Mouse (Mus musculus) heart, embryonic 11.5 days (tissue): ENCODE data around the gene Cstad. TPM values are rescaled to one million over a fixed set of nuclear protein-coding genes. Genes with fewer than 3 reads are reported as not detected.

ENCODE experiments used
- ATAC-seq: fragments of 200-750 bp; cut with Nextera tagmentation; replicated peaks from 2 replicates; pipeline ENCODE4 v1.8.0; 2017; ENCODE audit warnings: moderate library complexity; ENCODE audit not compliant: insufficient number of reproducible peaks, low FRiP score, low TSS enrichment
- H3K27ac ChIP-seq: fragments of 300-500 bp; sonication (generic); 2 replicates; pipeline ENCODE4 v1.5.1; 2014; ENCODE audit warnings: mild to moderate bottlenecking, low read depth, low read length
- H3K27me3 ChIP-seq: fragments of 300-500 bp; sonication (generic); 2 replicates; pipeline ENCODE4 v1.6.1; 2014; ENCODE audit warnings: mild to moderate bottlenecking, low read length, mixed read lengths; ENCODE audit not compliant: control insufficient read depth, insufficient read depth
- H3K36me3 ChIP-seq: fragments of 300-500 bp; sonication (generic); 2 replicates; pipeline ENCODE4 v1.6.1; 2014; ENCODE audit warnings: mild to moderate bottlenecking, low read length, moderate library complexity, mixed read lengths; ENCODE audit not compliant: control insufficient read depth, insufficient read depth
- H3K4me1 ChIP-seq: fragments of 300-500 bp; sonication (generic); 2 replicates; pipeline ENCODE4 v1.6.1; 2014; ENCODE audit warnings: low read length; ENCODE audit not compliant: control insufficient read depth, insufficient read depth
- H3K4me2 ChIP-seq: fragments of 300-500 bp; sonication (generic); 2 replicates; pipeline ENCODE4 v1.6.1; 2014; ENCODE audit warnings: mild to moderate bottlenecking, moderate library complexity
- H3K4me3 ChIP-seq: fragments of 300-500 bp; sonication (generic); 2 replicates; pipeline ENCODE4 v1.5.1; 2014; ENCODE audit warnings: low read depth, low read length
- H3K9ac ChIP-seq: fragments of 300-500 bp; sonication (generic); 2 replicates; pipeline ENCODE4 v1.6.1; 2014; ENCODE audit warnings: mild to moderate bottlenecking, low read depth, low read length, moderate library complexity
- H3K9me3 ChIP-seq: fragments of 300-500 bp; sonication (generic); replicated peaks from 2 replicates; pipeline ENCODE4 v1.6.1; 2016; ENCODE audit warnings: low read length; ENCODE audit not compliant: control insufficient read depth
- WGBS: fragments of 180-500 bp; shearing (Covaris S2); extraction: QIAGEN DNeasy Blood & Tissue Kit; methylation state at CpG from one replicate; pipeline ENCODE4 v1.1.7; 2014; ENCODE audit not compliant: insufficient replicate concordance; 5-methylcytosine and 5-hydroxymethylcytosine counted together
- polyA plus RNA-seq: library from polyadenylated mRNA; unstranded; fragments of >200 nt; fragmentation: Nextera tagmentation; extraction: Ambion mirVana; gene quantifications from 2 replicates; pipeline ENCODE4 v1.2.1, GENCODE M21; 2014

The Cstad gene
- polyA plus RNA-seq, 1 experiment from 2014 or later: 2.4 TPM

GRCm38 (mm10) chr2:30627338-30627737, 32.5 kb downstream of the Cstad start:
- Histone ChIP-seq H3K36me3 (no peaks in the 10 kb centered on the region), H3K4me1 (0 out of 2 replicates have a peak, but pooled peaks cover 2% of the 10 kb centered on the region), H3K27me3 (no peaks in the 10 kb centered on the region), H3K9ac (no peak overlapping the region), H3K9me3 (no peaks in the 10 kb centered on the region), H3K4me3 (no peak overlapping the region), H3K4me2 (no peak overlapping the region), H3K27ac (no peak overlapping the region)
- WGBS: 85% methylated on average over 3 of the region's 3 CpGs
- no peak for ATAC-seq

GRCm38 (mm10) chr2:30628374-30628773, 33.5 kb downstream of the Cstad start:
- no peak overlapping the region for H3K4me3 ChIP-seq
- no peak overlapping the region for H3K9ac ChIP-seq
- H3K4me1 ChIP-seq: 0 out of 2 replicates have a peak, but pooled peaks cover 2% of the 10 kb centered on the region
- no peak for ATAC-seq
- WGBS: 87% methylated on average over 17 of the region's 17 CpGs
- no peak overlapping the region for H3K4me2 ChIP-seq
- no peak overlapping the region for H3K27ac ChIP-seq
- no peaks in the 10 kb centered on the region for H3K9me3 ChIP-seq
- H3K27me3 ChIP-seq: no peaks in the 10 kb centered on the region
- no peaks in the 10 kb centered on the region for H3K36me3 ChIP-seq

GRCm38 (mm10) chr2:30629038-30629761, 34.4 kb downstream of the Cstad start:
- no peak overlapping the region for H3K4me2 ChIP-seq
- no peak overlapping the region for H3K27ac ChIP-seq
- no peaks in the 10 kb centered on the region for H3K27me3 ChIP-seq
- no peak for ATAC-seq
- no peak overlapping the region for H3K9ac ChIP-seq
- 0 out of 2 replicates have a peak, but pooled peaks cover 2% of the 10 kb centered on the region for H3K4me1 ChIP-seq
- no peak overlapping the region for H3K4me3 ChIP-seq
- no peaks in the 10 kb centered on the region for H3K36me3 ChIP-seq
- WGBS: 69% methylated on average over 14 of the region's 14 CpGs
- no peaks in the 10 kb centered on the region for H3K9me3 ChIP-seq

GRCm38 (mm10) chr2:30629860-30630259, 35.0 kb downstream of the Cstad start:
- H3K9ac ChIP-seq: no peak overlapping the region
- no peaks in the 10 kb centered on the region for H3K9me3 ChIP-seq
- H3K36me3 ChIP-seq: no peaks in the 10 kb centered on the region
- peaks cover 5% of the 10 kb centered on the region; the same call in 1 of the 2 replicates for H3K4me1 ChIP-seq
- ATAC-seq: no peak
- no peak overlapping the region for H3K27ac ChIP-seq
- no peaks in the 10 kb centered on the region for H3K27me3 ChIP-seq
- 69% methylated on average over 4 of the region's 4 CpGs for WGBS
- no peak overlapping the region for H3K4me3 ChIP-seq
- no peak overlapping the region for H3K4me2 ChIP-seq

- no peaks in the 10 kb centered on the region for H3K27me3 ChIP-seq
- H3K36me3 ChIP-seq: no peaks in the 10 kb centered on the region
- 56% methylated on average over 5 of the region's 5 CpGs for WGBS
- no peak overlapping the region for H3K4me3 ChIP-seq
- no peak overlapping the region for H3K4me2 ChIP-seq
- H3K9ac ChIP-seq: no peak overlapping the region
- H3K4me1 ChIP-seq: peaks cover 14% of the 10 kb centered on the region; the same call in 1 of the 2 replicates
- no peak for ATAC-seq
- 0 out of 2 replicates have a peak overlapping the region, but pooled peaks have one; percentile 10 for H3K27ac ChIP-seq
- H3K9me3 ChIP-seq: no peaks in the 10 kb centered on the region
Measured at GRCm38 (mm10) chr2:30636266-30636671, 41.4 kb downstream of the Cstad start.

- H3K9me3 ChIP-seq: no peaks in the 10 kb centered on the region
- H3K4me1 ChIP-seq: peaks cover 28% of the 10 kb centered on the region
- H3K27ac ChIP-seq: no peak overlapping the region
- no peak overlapping the region for H3K4me2 ChIP-seq
- no peak overlapping the region for H3K4me3 ChIP-seq
- 65% methylated on average over 6 of the region's 6 CpGs for WGBS
- ATAC-seq: no peak
- no peaks in the 10 kb centered on the region for H3K27me3 ChIP-seq
- H3K36me3 ChIP-seq: no peaks in the 10 kb centered on the region
- no peak overlapping the region for H3K9ac ChIP-seq
Measured at GRCm38 (mm10) chr2:30637991-30638390, 43.2 kb downstream of the Cstad start.

- no peak for ATAC-seq
- Histone ChIP-seq H3K4me2 (peak overlapping the region; percentile 2; the same call in 1 of the 2 replicates), H3K27ac (peak overlapping the region; percentile 25)
Measured at GRCm38 (mm10) chr2:30640021-30640481, 45.2 kb downstream of the Cstad start.

GRCm38 (mm10) chr2:30642810-30643209, 48.0 kb downstream of the Cstad start:
- H3K4me3 ChIP-seq: no peak overlapping the region
- H3K9me3 ChIP-seq: no peaks in the 10 kb centered on the region
- 15% methylated on average over 5 of the region's 5 CpGs for WGBS
- no peak overlapping the region for H3K27ac ChIP-seq
- ATAC-seq: no peak
- H3K4me2 ChIP-seq: no peak overlapping the region
- no peaks in the 10 kb centered on the region for H3K36me3 ChIP-seq
- no peaks in the 10 kb centered on the region for H3K27me3 ChIP-seq
- peaks cover 32% of the 10 kb centered on the region for H3K4me1 ChIP-seq
- no peak overlapping the region; the same call in 1 of the 2 replicates for H3K9ac ChIP-seq

More at GRCm38 (mm10) chr2:30640021-30640481, 45.2 kb downstream of the Cstad start:
- no peaks in the 10 kb centered on the region for H3K9me3 ChIP-seq
- H3K36me3 ChIP-seq: no peaks in the 10 kb centered on the region
- peaks cover 24% of the 10 kb centered on the region for H3K4me1 ChIP-seq
- no peak overlapping the region for H3K9ac ChIP-seq
- no peaks in the 10 kb centered on the region for H3K27me3 ChIP-seq
- WGBS: 14% methylated on average over 11 of the region's 11 CpGs
- no peak overlapping the region for H3K4me3 ChIP-seq

GRCm38 (mm10) chr2:30643422-30643821, 48.6 kb downstream of the Cstad start:
- peaks cover 33% of the 10 kb centered on the region for H3K4me1 ChIP-seq
- no peak for ATAC-seq
- 72% methylated on average over 7 of the region's 7 CpGs for WGBS

More at GRCm38 (mm10) chr2:30643422-30643821, 48.6 kb downstream of the Cstad start:
- Histone ChIP-seq H3K9ac (no peak overlapping the region), H3K27me3 (no peaks in the 10 kb centered on the region), H3K36me3 (no peaks in the 10 kb centered on the region), H3K4me2 (no peak overlapping the region), H3K9me3 (no peaks in the 10 kb centered on the region), H3K27ac (no peak overlapping the region), H3K4me3 (no peak overlapping the region)
